Mouse (Mus musculus): ENCODE measurements around the gene Tubb3.

DNA sequence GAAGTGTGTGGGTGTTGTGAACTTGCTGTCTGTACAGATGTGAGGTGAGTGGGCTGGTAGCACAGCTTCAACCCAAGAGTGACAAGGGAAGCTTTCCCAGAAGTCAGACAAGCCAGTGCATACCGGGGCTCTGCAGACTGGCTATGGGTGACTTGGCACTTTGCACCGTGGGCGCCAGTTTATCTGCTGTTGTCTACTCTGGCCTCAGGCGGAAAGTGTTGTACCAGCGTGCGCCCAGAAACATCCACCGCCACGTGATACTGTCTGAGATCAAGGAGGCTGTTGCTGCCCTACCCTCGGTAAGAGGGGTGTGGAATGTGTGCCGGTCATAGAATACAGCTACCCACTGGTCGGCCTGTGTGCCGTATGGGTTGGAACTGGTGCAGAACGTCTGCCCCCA lies 12.9 kb upstream of the Tubb3 start:
- TF ChIP-seq CTCF (IDR thresholded peaks at IDR 0.05; ENCODE audit: control insufficient read depth, insufficient read depth, insufficient read length), result no peak
- TF ChIP-seq USF1 (IDR thresholded peaks at IDR 0.05; ENCODE audit: low read depth), result no peak

Measured in C2C12 (cell line).